Mouse (Mus musculus) ES-Bruce4 (cell line): Measurements from ENCODE around the gene Rccd1. TPM values are rescaled to one million over a fixed set of nuclear protein-coding genes. Genes with fewer than 3 reads are reported as not detected.

ENCODE experiments used
- H3K27ac ChIP-seq: 2 replicates; pipeline ENCODE4 v1.5.1; 2012; ENCODE audit warnings: low read length, inconsistent platforms; ENCODE audit not compliant: insufficient read depth
- H3K27me3 ChIP-seq: 2 replicates; pipeline ENCODE4 v1.6.1; 2012; ENCODE audit warnings: mild to moderate bottlenecking, low read length, inconsistent platforms; ENCODE audit not compliant: control insufficient read depth, poor library complexity, insufficient read depth, severe bottlenecking
- H3K36me3 ChIP-seq: 2 replicates; pipeline ENCODE4 v1.6.1; 2012; ENCODE audit warnings: inconsistent platforms, mild to moderate bottlenecking, low read length, moderate library complexity; ENCODE audit not compliant: control insufficient read depth, poor library complexity, insufficient read depth, severe bottlenecking
- H3K4me1 ChIP-seq: one replicate; pipeline ENCODE4 v1.8.1; 2011; ENCODE audit warnings: low read length; ENCODE audit not compliant: control insufficient read depth, insufficient read depth
- H3K4me3 ChIP-seq: 2 replicates; pipeline ENCODE4 v1.5.1; 2011; ENCODE audit warnings: low read depth, mild to moderate bottlenecking, low read length
- H3K9ac ChIP-seq: 2 replicates; pipeline ENCODE4 v1.6.1; 2012; ENCODE audit warnings: low read depth, mild to moderate bottlenecking, inconsistent platforms; ENCODE audit not compliant: poor library complexity, severe bottlenecking
- H3K9me3 ChIP-seq: replicated peaks from 2 replicates; pipeline ENCODE4 v1.6.1; 2012; ENCODE audit warnings: mild to moderate bottlenecking, low read length, inconsistent platforms; ENCODE audit not compliant: control insufficient read depth, poor library complexity, insufficient read depth, severe bottlenecking
- CTCF ChIP-seq: IDR thresholded peaks from one replicate; pipeline ENCODE4 v1.8.1; 2011; ENCODE audit warnings: low read depth, low read length
- EP300 ChIP-seq: IDR thresholded peaks from 2 replicates; pipeline ENCODE4 v1.6.1; 2011; ENCODE audit warnings: low read depth, low read length; ENCODE audit not compliant: insufficient read depth
- POLR2A ChIP-seq: IDR thresholded peaks from one replicate; pipeline ENCODE4 v1.8.1; 2011; ENCODE audit warnings: low read length; ENCODE audit not compliant: insufficient read depth
- polyA plus RNA-seq: library from polyadenylated mRNA; stranded (reverse); fragments of >200 nt; gene quantifications from 2 replicates; pipeline ENCODE4 v1.2.4, GENCODE M21; 2011; ENCODE audit warnings: low read depth; ENCODE audit not compliant: missing spikeins, insufficient read depth, insufficient read length

The Rccd1 gene
- polyA plus RNA-seq, 1 experiment, result 26.5 TPM

DNA sequence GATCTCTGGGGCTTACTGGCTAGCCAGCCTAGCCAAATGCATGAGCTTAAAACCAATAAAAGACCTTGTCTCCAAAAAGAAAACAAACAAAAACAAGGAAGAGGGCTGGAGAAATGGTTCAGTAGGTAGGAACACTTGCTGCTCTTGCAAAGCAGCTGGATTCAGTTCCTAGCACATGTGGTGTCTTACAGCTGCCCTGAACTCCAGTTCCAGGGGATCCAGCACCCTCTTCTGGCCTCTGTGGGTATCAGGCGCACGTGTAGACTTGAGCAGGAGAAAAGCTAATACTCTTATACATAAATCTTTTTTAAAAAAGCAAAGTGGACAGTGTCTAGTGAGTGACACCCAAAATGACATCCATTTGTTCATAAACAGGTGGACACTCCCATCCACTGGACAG is 22.7 kb downstream of the Rccd1 start:
- Histone ChIP-seq H3K4me3 (no peak overlapping the region), H3K27me3 (no peaks in the 10 kb centered on the region), H3K36me3 (peaks cover 70% of the 10 kb centered on the region), H3K9me3 (no peaks in the 10 kb centered on the region), H3K4me1 (no peaks in the 10 kb centered on the region), H3K27ac (no peak overlapping the region), H3K9ac (no peak overlapping the region)
- no peak for TF ChIP-seq EP300
- peak; percentile 51 for TF ChIP-seq CTCF
- TF ChIP-seq POLR2A, result no peak

DNA sequence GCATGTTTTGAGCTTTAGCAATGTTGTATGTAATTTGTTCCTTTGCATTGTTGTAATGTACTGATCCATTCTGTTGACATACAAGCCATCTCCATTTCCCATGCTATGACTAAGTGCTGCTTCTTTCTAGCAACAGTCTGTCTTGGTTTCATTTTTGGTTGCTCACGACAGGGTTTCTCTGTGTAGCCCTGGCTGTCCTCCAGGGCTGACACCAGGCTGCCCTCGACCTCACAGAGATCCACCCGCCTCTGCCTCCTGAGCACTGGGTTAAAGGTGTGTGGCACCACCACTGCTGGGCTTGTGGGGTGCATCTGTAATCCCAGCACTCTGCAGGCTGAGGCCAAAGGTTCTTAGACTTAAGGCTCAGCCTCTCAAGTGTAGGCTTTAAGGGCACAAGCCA is 24.7 kb downstream of the Rccd1 start:
- Histone ChIP-seq H3K27me3 (no peaks in the 10 kb centered on the region), H3K4me3 (no peak overlapping the region), H3K9me3 (no peaks in the 10 kb centered on the region), H3K27ac (no peak overlapping the region), H3K4me1 (no peaks in the 10 kb centered on the region), H3K36me3 (peaks cover 55% of the 10 kb centered on the region), H3K9ac (no peak overlapping the region)
- TF ChIP-seq EP300 (no peak), CTCF (no peak), POLR2A (no peak)

DNA sequence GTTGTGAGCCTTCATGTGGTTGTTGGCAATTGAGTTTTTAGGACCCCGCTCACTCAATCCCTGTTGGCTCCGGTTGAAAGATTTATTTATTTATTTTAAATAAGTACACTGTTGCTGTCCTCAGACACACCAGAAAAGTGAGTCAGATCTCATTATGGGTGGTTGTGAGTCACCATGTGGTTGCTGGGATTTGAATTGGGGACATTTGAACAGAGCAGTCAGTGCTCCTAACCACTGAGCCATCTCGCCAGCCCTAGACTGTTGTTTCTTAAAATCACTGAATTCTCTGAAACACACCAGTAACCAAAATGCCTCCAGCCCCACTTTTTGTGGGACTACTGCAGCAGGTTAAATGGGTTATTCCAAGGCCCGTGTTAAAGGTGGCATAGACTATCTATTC is 25.5 kb downstream of the Rccd1 start:
- no peaks in the 10 kb centered on the region for H3K9me3 ChIP-seq
- no peak overlapping the region for H3K27ac ChIP-seq
- H3K9ac ChIP-seq, result no peak overlapping the region
- H3K36me3 ChIP-seq, result peaks cover 47% of the 10 kb centered on the region
- no peak overlapping the region for H3K4me3 ChIP-seq
- TF ChIP-seq EP300 (no peak), CTCF (no peak), POLR2A (no peak)
- no peaks in the 10 kb centered on the region for H3K27me3 ChIP-seq
- no peaks in the 10 kb centered on the region for H3K4me1 ChIP-seq

- no peak overlapping the region for H3K9ac ChIP-seq
- 0 out of 2 replicates have a peak overlapping the region, but pooled peaks have one; percentile 6 for H3K4me3 ChIP-seq
Observed at GRCm38 (mm10) chr7:80297041-80297440, 27.2 kb downstream of the Rccd1 start.

DNA sequence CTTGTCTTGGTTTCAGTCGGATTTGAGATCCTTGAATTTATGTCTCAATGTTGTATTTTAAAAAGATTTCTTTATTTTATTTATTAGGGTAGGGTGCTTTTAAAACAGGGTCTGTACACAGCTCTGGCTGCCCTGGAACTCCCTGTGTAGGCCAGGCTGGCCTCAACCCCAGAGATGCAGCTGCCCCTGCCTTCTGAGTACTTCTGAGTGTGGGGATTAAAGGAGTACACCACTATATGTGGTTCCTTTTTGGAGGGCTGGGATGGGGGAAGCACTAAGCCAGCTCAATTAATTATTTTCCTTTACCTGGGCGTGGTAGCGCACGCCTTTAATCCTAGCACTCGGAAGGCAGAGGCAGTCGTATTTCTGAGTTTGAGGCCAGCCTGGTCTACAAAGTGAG is 27.8 kb downstream of the Rccd1 start:
- Histone ChIP-seq H3K4me3 (no peak overlapping the region; the same call in 1 of the 2 replicates), H3K4me1 (no peaks in the 10 kb centered on the region), H3K36me3 (peaks cover 28% of the 10 kb centered on the region), H3K27ac (no peak overlapping the region), H3K9ac (peak overlapping the region; percentile 60), H3K27me3 (no peaks in the 10 kb centered on the region), H3K9me3 (no peaks in the 10 kb centered on the region)
- TF ChIP-seq CTCF (no peak), POLR2A (no peak), EP300 (no peak)

More at GRCm38 (mm10) chr7:80297041-80297440, 27.2 kb downstream of the Rccd1 start:
- H3K9me3 ChIP-seq, result no peaks in the 10 kb centered on the region
- TF ChIP-seq POLR2A, result no peak
- no peak for TF ChIP-seq EP300
- no peak for TF ChIP-seq CTCF
- H3K27me3 ChIP-seq, result no peaks in the 10 kb centered on the region
- H3K36me3 ChIP-seq, result peaks cover 34% of the 10 kb centered on the region
- H3K4me1 ChIP-seq, result no peaks in the 10 kb centered on the region
- H3K27ac ChIP-seq, result no peak overlapping the region

DNA sequence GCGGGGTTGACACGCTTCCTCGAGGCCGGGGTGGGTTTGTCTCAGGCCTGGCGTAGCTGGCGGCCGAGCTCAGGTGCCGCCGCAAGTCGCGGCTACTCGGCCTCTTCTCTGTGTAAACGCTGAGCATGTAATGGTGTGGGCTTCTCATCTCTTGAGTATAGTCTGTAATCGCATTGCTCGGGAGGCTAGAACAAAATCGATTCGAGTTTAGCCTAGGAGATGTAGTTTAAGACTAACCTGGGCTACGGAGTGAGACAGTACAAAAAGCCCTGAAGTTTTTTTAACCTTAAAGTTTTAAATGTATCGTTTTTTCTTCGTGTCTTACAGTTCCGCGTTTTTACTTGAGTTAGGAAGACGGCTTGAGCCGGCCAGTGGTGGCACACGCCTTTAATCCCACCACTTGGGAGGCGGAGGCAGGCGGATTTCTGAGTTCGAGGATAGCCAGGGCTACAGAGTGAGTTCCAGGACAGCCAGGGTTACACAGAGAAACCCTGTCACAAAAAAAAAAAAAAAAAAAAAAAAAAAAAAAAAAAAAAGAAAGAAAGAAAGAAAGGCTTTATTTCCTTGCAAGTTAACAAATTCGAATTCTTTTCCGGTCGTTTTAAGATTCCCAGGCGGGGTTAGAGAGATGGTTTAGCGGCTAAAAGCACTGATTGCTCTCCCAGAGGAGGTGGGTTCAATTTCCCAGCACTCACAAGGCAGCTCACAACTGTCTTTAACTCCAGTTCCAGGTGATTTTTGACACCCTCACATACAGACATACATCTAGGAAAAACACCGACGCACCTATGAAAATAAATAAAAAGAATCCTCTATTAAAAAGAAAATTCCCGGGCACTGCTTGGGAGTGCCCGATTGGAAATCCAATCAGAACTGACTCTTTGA is 29.2 kb downstream of the Rccd1 start:
- peak overlapping the region; percentile 97 for H3K4me3 ChIP-seq
- H3K4me1 ChIP-seq, result no peaks in the 10 kb centered on the region
- H3K27ac ChIP-seq, result peak overlapping the region; percentile 58; the same call in 1 of the 2 replicates
- peak overlapping the region; percentile 99 for H3K9ac ChIP-seq
- no peaks in the 10 kb centered on the region for H3K27me3 ChIP-seq
- no peak for TF ChIP-seq CTCF
- no peak for TF ChIP-seq EP300
- TF ChIP-seq POLR2A, result no peak
- no peaks in the 10 kb centered on the region for H3K9me3 ChIP-seq
- H3K36me3 ChIP-seq, result peaks cover 17% of the 10 kb centered on the region
